Comparison of ENCODE assay signal across 9 mouse cellular contexts in genomic region chr13:89779208-89779911, GRCm38 (mm10). TPM values are rescaled to one million over a fixed set of nuclear protein-coding genes. Genes with fewer than 3 reads are reported as not detected.
DNase-seq lines count a peak whose midpoint lies in the region; ATAC-seq lines count a peak whose summit lies in the region.
"Had no signal": no experiment of that assay in that cellular context is flagged by ENCODE, and none has a peak within 500 bp of the region (broad histone marks: within the 10 kb centered on the region; RNA-seq: fewer than 3 reads in every experiment).

No protein-coding gene starts in this region.

- no peaks in the 10 kb centered on the region for H3K27me3 ChIP-seq in neural tube, embryonic 12.5 days (replicated peaks)
- H3K27me3 ChIP-seq: embryonic facial prominence, embryonic 15.5 days had no signal

- no peak overlapping the region for H3K27ac ChIP-seq in neural tube, embryonic 12.5 days
- H3K27ac ChIP-seq: embryonic facial prominence, embryonic 15.5 days had no signal

- peak; percentile 42 for DNase-seq in thymus, postnatal 4 days
- DNase-seq in thymus, postnatal 0 days (ENCODE audit: low spot score): no peak
- peak; percentile 20 for DNase-seq in cerebellum, adult 11 months
- peak; percentile 79 for DNase-seq in forelimb bud, embryonic 11.5 days (ENCODE audit: low read depth, low spot score)
- peak; percentile 61 for DNase-seq in kidney, adult 9 months
- DNase-seq in left cerebral cortex, postnatal 4 days: peak; percentile 79
- no peak for DNase-seq in thymus, adult 18-20 months

- 61% methylated on average over 7 of the region's 7 CpGs for WGBS in neural tube, embryonic 12.5 days

- no peaks in the 10 kb centered on the region for H3K36me3 ChIP-seq in neural tube, embryonic 12.5 days
- H3K36me3 ChIP-seq: embryonic facial prominence, embryonic 15.5 days had no signal

- intact Hi-C loops in left cerebral cortex, postnatal 4 days (cut with DNase I): no loop called here

- no peak overlapping the region for H3K4me3 ChIP-seq in neural tube, embryonic 12.5 days
- H3K4me3 ChIP-seq: embryonic facial prominence, embryonic 15.5 days had no signal

- H3K9me3 ChIP-seq in neural tube, embryonic 12.5 days: no peaks in the 10 kb centered on the region
- H3K9me3 ChIP-seq: embryonic facial prominence, embryonic 15.5 days had no signal

- no peak overlapping the region for H3K4me2 ChIP-seq in neural tube, embryonic 12.5 days (replicated peaks)
- H3K4me2 ChIP-seq: embryonic facial prominence, embryonic 15.5 days had no signal

- no peak overlapping the region for H3K9ac ChIP-seq in neural tube, embryonic 12.5 days
- H3K9ac ChIP-seq: embryonic facial prominence, embryonic 15.5 days had no signal

- H3K4me1 ChIP-seq in neural tube, embryonic 12.5 days: no peaks in the 10 kb centered on the region
- H3K4me1 ChIP-seq: embryonic facial prominence, embryonic 15.5 days had no signal

- ATAC-seq in neural tube, embryonic 12.5 days (ENCODE audit: low FRiP score, low read depth): peak; percentile 70

RNA-seq across cellular contexts. Expression of gene Vcan, which starts 37.1 kb away (rescaled TPM):
- 1.9 and 2.6 TPM in 2 replicates for polyA plus RNA-seq in thymus, postnatal 0 days (2015; fragmentation: Nextera tagmentation; extraction: Ambion mirVana)
- total RNA-seq in left cerebral cortex, postnatal 4 days (2021): 100 to 1,000 TPM; 125 to 154 TPM
- polyA plus RNA-seq in neural tube, embryonic 12.5 days (2016; fragmentation: Nextera tagmentation; extraction: Ambion mirVana): 36.3 and 47.3 TPM in 2 replicates

Comparison
In these comparisons a context has a peak if more than half of its experiments do, and no peak if none do; other contexts are left out.
1. DNase-seq: peak in thymus, postnatal 4 days (single experiment), cerebellum, adult 11 months (single experiment), forelimb bud, embryonic 11.5 days (single experiment), kidney, adult 9 months (single experiment) and left cerebral cortex, postnatal 4 days (single experiment); none in thymus, postnatal 0 days (single experiment) and thymus, adult 18-20 months (0 of 2).
2. RNA of gene Vcan, which starts 37.1 kb away (polyA plus RNA-seq): 36.3 to 47.3 TPM in neural tube, embryonic 12.5 days; 1.9 to 2.6 TPM in thymus, postnatal 0 days; every median in the first group is over 10 times any median in the second.